Mouse (Mus musculus) lung, embryonic 16.5 days (tissue): Measurements from ENCODE around the gene Frat2. TPM values are rescaled to one million over a fixed set of nuclear protein-coding genes. Genes with fewer than 3 reads are reported as not detected.

Source experiments
- ATAC-seq: fragments of 200-750 bp; cut with Nextera tagmentation; 2 replicates; pipeline ENCODE4 v1.8.0; 2017; ENCODE audit warnings: low read depth, mild to moderate bottlenecking, moderate library complexity
- H3K27ac ChIP-seq: fragments of 300-500 bp; sonication (generic); 2 replicates; pipeline ENCODE4 v1.5.1; 2014; ENCODE audit warnings: mild to moderate bottlenecking, control low read depth, low read length
- H3K27me3 ChIP-seq: fragments of 300-500 bp; sonication (generic); 2 replicates; pipeline ENCODE4 v1.6.1; 2014; ENCODE audit warnings: low read depth, low read length, mixed read lengths; ENCODE audit not compliant: control insufficient read depth, insufficient read depth
- H3K36me3 ChIP-seq: fragments of 300-500 bp; sonication (generic); 2 replicates; pipeline ENCODE4 v1.6.1; 2014; ENCODE audit warnings: low read length; ENCODE audit not compliant: control insufficient read depth, insufficient read depth
- H3K4me1 ChIP-seq: fragments of 300-500 bp; sonication (generic); replicated peaks from 2 replicates; pipeline ENCODE4 v1.6.1; 2014; ENCODE audit warnings: low read length, mixed read lengths; ENCODE audit not compliant: control insufficient read depth, insufficient read depth
- H3K4me2 ChIP-seq: fragments of 300-500 bp; sonication (generic); 2 replicates; pipeline ENCODE4 v1.6.1; 2014; ENCODE audit warnings: low read depth, low read length, control low read depth
- H3K4me3 ChIP-seq: fragments of 300-500 bp; sonication (generic); 2 replicates; pipeline ENCODE4 v1.5.1; 2014; ENCODE audit warnings: mild to moderate bottlenecking, low read length, control low read depth
- H3K9ac ChIP-seq: fragments of 300-500 bp; sonication (generic); 2 replicates; pipeline ENCODE4 v1.6.1; 2014; ENCODE audit warnings: low read length, control low read depth
- H3K9me3 ChIP-seq: fragments of 300-500 bp; sonication (generic); 2 replicates; pipeline ENCODE4 v1.6.1; 2016; ENCODE audit warnings: low read length; ENCODE audit not compliant: control insufficient read depth
- WGBS: fragments of 180-500 bp; shearing (Covaris S2); extraction: QIAGEN DNeasy Blood & Tissue Kit; methylation state at CpG from one replicate; pipeline ENCODE4 v1.1.7; 2014; 5-methylcytosine and 5-hydroxymethylcytosine counted together
- polyA plus RNA-seq: library from polyadenylated mRNA; unstranded; fragments of >200 nt; fragmentation: Nextera tagmentation; extraction: Ambion mirVana; gene quantifications from 2 replicates; pipeline ENCODE4 v1.2.1, GENCODE M21; 2015

The Frat2 gene
- polyA plus RNA-seq, 1 experiment from 2014 or later: 2.8 TPM

GRCm38 (mm10) chr19:41829381-41830105 lies 18.4 kb downstream of the Frat2 start, which contains the start of gene Frat1:
Frat1 (plus strand) TSS chr19:41829970.
- ATAC-seq: peak; percentile 95
- peak within 1 kb of the TSS; percentile 98 for H3K4me2 ChIP-seq
- H3K9me3 ChIP-seq: no peaks in the 10 kb centered on the region
- H3K9ac ChIP-seq: peak within 1 kb of the TSS; percentile 77
- WGBS: under 1% methylated on average over 37 of the region's 39 CpGs
- no peaks in the 10 kb centered on the region for H3K36me3 ChIP-seq
- H3K4me3 ChIP-seq: peak within 1 kb of the TSS; percentile 71
- peak within 1 kb of the TSS; percentile 89 for H3K27ac ChIP-seq
- peaks cover 13% of the 10 kb centered on the region for H3K4me1 ChIP-seq
- H3K27me3 ChIP-seq: peaks cover 17% of the 10 kb centered on the region

- WGBS: 54% methylated on average over 3 of the region's 3 CpGs
- H3K9ac ChIP-seq: no peak overlapping the region
- peaks cover 17% of the 10 kb centered on the region for H3K27me3 ChIP-seq
- H3K27ac ChIP-seq: peak overlapping the region; percentile 41; the same call in 1 of the 2 replicates
- no peak for ATAC-seq
- peak overlapping the region; percentile 98 for H3K4me2 ChIP-seq
- no peaks in the 10 kb centered on the region for H3K9me3 ChIP-seq
- peak overlapping the region; percentile 71 for H3K4me3 ChIP-seq
- H3K4me1 ChIP-seq: peaks cover 13% of the 10 kb centered on the region
- no peaks in the 10 kb centered on the region for H3K36me3 ChIP-seq
These were observed 19.0 kb downstream of the Frat2 start for GRCm38 (mm10) chr19:41828941-41829340.

- Histone ChIP-seq H3K27ac (no peak overlapping the region), H3K4me1 (peaks cover 7% of the 10 kb centered on the region), H3K27me3 (peaks cover under 1% of the 10 kb centered on the region; the same call in 1 of the 2 replicates), H3K4me2 (no peak overlapping the region), H3K36me3 (no peaks in the 10 kb centered on the region), H3K4me3 (no peak overlapping the region), H3K9ac (no peak overlapping the region), H3K9me3 (no peaks in the 10 kb centered on the region)
- no peak for ATAC-seq
- WGBS: 58% methylated on average over 3 of the region's 3 CpGs
These were observed 21.4 kb downstream of the Frat2 start for GRCm38 (mm10) chr19:41826529-41826928.

- Histone ChIP-seq H3K4me2 (no peak overlapping the region), H3K9me3 (no peaks in the 10 kb centered on the region), H3K4me1 (peaks cover 2% of the 10 kb centered on the region; the same call in 1 of the 2 replicates), H3K9ac (no peak overlapping the region), H3K4me3 (no peak overlapping the region), H3K36me3 (no peaks in the 10 kb centered on the region), H3K27me3 (no peaks in the 10 kb centered on the region), H3K27ac (no peak overlapping the region)
- 74% methylated on average over 5 of the region's 5 CpGs for WGBS
- ATAC-seq: no peak
These were observed 23.0 kb downstream of the Frat2 start for GRCm38 (mm10) chr19:41824950-41825349.

GRCm38 (mm10) chr19:41822589-41822988 lies 25.3 kb downstream of the Frat2 start:
- no peaks in the 10 kb centered on the region for H3K9me3 ChIP-seq
- H3K4me1 ChIP-seq: no peaks in the 10 kb centered on the region; the same call in 1 of the 2 replicates
- no peak overlapping the region for H3K9ac ChIP-seq
- no peak for ATAC-seq
- no peak overlapping the region for H3K4me3 ChIP-seq
- no peak overlapping the region for H3K4me2 ChIP-seq
- H3K27ac ChIP-seq: no peak overlapping the region
- WGBS: 84% methylated on average over 1 of the region's 1 CpGs
- no peaks in the 10 kb centered on the region for H3K27me3 ChIP-seq
- no peaks in the 10 kb centered on the region for H3K36me3 ChIP-seq

GRCm38 (mm10) chr19:41821436-41821835 lies 26.5 kb downstream of the Frat2 start:
- Histone ChIP-seq H3K9me3 (no peaks in the 10 kb centered on the region), H3K4me3 (no peak overlapping the region), H3K27ac (peak overlapping the region; percentile 85), H3K4me2 (peak overlapping the region; percentile 28; the same call in 1 of the 2 replicates), H3K27me3 (no peaks in the 10 kb centered on the region), H3K9ac (no peak overlapping the region), H3K36me3 (no peaks in the 10 kb centered on the region), H3K4me1 (peaks cover 4% of the 10 kb centered on the region; the same call in 1 of the 2 replicates)
- peak; percentile 74 for ATAC-seq
- WGBS: 5% methylated on average over 5 of the region's 5 CpGs

- H3K36me3 ChIP-seq: no peaks in the 10 kb centered on the region
- H3K9me3 ChIP-seq: 0 out of 2 replicates have a peak, but pooled peaks cover 2% of the 10 kb centered on the region
- H3K27me3 ChIP-seq: no peaks in the 10 kb centered on the region
- ATAC-seq: no peak
- WGBS: 75% methylated on average over 4 of the region's 4 CpGs
- no peak overlapping the region for H3K9ac ChIP-seq
- no peak overlapping the region for H3K27ac ChIP-seq
- peaks cover 4% of the 10 kb centered on the region; the same call in 1 of the 2 replicates for H3K4me1 ChIP-seq
- no peak overlapping the region for H3K4me3 ChIP-seq
- H3K4me2 ChIP-seq: no peak overlapping the region
These were observed 29.2 kb downstream of the Frat2 start for GRCm38 (mm10) chr19:41818749-41819148.

GRCm38 (mm10) chr19:41817325-41817724 lies 30.6 kb downstream of the Frat2 start:
- H3K4me3 ChIP-seq: no peak overlapping the region
- H3K27ac ChIP-seq: peak overlapping the region; percentile 85
- H3K27me3 ChIP-seq: no peaks in the 10 kb centered on the region
- H3K36me3 ChIP-seq: no peaks in the 10 kb centered on the region
- H3K4me2 ChIP-seq: peak overlapping the region; percentile 7; the same call in 1 of the 2 replicates
- peaks cover 4% of the 10 kb centered on the region; the same call in 1 of the 2 replicates for H3K4me1 ChIP-seq
- ATAC-seq: peak; percentile 70
- 0 out of 2 replicates have a peak, but pooled peaks cover 2% of the 10 kb centered on the region for H3K9me3 ChIP-seq
- H3K9ac ChIP-seq: no peak overlapping the region
- 34% methylated on average over 10 of the region's 10 CpGs for WGBS

GRCm38 (mm10) chr19:41816915-41817314 lies 31.0 kb downstream of the Frat2 start:
- WGBS: 37% methylated on average over 5 of the region's 5 CpGs
- peak; percentile 89 for ATAC-seq
- H3K36me3 ChIP-seq: no peaks in the 10 kb centered on the region
- H3K4me2 ChIP-seq: peak overlapping the region; percentile 7; the same call in 1 of the 2 replicates
- H3K9me3 ChIP-seq: 0 out of 2 replicates have a peak, but pooled peaks cover 2% of the 10 kb centered on the region
- peaks cover 4% of the 10 kb centered on the region; the same call in 1 of the 2 replicates for H3K4me1 ChIP-seq
- no peak overlapping the region for H3K9ac ChIP-seq
- H3K27ac ChIP-seq: peak overlapping the region; percentile 85
- H3K4me3 ChIP-seq: no peak overlapping the region
- no peaks in the 10 kb centered on the region for H3K27me3 ChIP-seq
